8 mouse cellular contexts compared by ENCODE assay signal in the genomic region with DNA sequence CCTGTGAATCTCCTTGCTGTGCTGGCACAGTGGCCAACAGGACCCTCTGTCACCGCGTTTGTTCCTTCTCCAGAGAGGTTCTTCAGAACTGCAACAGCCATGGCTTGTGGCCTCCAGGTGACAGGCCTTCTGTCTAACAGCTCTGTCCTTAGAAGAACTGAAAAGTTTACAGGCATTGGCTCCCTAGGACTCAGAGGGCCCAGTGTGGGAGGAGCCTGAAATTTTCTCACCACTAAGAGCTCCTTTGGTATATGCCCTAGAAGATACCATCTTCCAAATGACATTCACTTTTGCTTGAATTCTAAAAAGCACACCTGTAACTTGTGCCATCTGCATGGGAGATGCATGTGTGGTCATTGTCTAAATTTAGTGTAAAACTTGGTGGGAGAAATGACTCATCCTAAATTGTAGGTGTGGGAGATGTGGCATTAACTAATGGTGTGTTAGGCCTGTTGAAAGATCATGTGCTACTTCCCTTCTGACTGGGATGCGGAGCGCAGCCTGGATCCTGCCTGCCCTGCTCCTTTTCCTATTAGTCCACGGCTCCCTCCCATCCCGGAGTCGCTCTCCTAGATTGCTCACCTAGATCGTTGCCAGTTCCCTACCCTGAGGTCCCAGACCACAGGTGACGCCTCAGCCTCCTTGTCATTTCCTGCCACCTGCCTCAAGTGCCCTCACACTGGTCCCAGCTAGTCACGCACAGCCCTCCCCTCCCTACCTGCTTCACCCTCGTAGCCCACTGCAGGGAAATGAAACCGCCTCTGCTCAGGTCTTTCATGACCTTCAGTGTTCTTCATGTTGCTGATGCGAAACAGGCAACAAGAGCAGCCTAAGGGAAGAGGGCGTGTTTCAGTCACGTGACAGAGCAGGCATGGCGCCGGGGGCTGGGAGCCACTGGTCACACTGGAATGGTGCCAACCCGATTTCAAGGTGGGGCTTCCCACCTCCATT. TPM values are rescaled to one million over a fixed set of nuclear protein-coding genes. Genes with fewer than 3 reads are reported as not detected.
DNase-seq lines count a peak whose midpoint lies in the region; ATAC-seq and TF ChIP-seq lines count a peak whose summit lies in the region.

No protein-coding gene starts in this region.

- no peaks in the 10 kb centered on the region for H3K27me3 ChIP-seq in hindbrain, embryonic 12.5 days
- H3K27me3 ChIP-seq in liver, embryonic 15.5 days = no peaks in the 10 kb centered on the region

- WGBS in hindbrain, embryonic 12.5 days = 77% methylated on average over 18 of the region's 18 CpGs
- 75% methylated on average over 18 of the region's 18 CpGs for WGBS in liver, embryonic 15.5 days (ENCODE audit: insufficient replicate concordance)

- no peaks in the 10 kb centered on the region for H3K9me3 ChIP-seq in hindbrain, embryonic 12.5 days (replicated peaks)
- H3K9me3 ChIP-seq in liver, embryonic 15.5 days (replicated peaks) = no peaks in the 10 kb centered on the region

- intact Hi-C loops in gastrocnemius, adult 2 months (cut with DNase I) = no loop called here
- intact Hi-C loops in gastrocnemius, postnatal 36 days (cut with DNase I) = no loop called here

- DNase-seq in gastrocnemius, adult 2 months = no peak
- no peak for DNase-seq in gastrocnemius, postnatal 36 days
- DNase-seq in spleen, adult 12 weeks (ENCODE audit: low spot score) = peak; percentile 43
- DNase-seq in embryo, embryonic 11 days = no peak
- DNase-seq in ovary, postnatal 10 days (ENCODE audit: low spot score) = no peak

- no peak; the same call in 1 of the 2 replicates for ATAC-seq in hindbrain, embryonic 12.5 days (ENCODE audit: low FRiP score)
- no peak for ATAC-seq in liver, embryonic 15.5 days (ENCODE audit: insufficient read depth)

- TF ChIP-seq CTCF in gastrocnemius, adult 2 months (IDR thresholded peaks at IDR 0.05) = no peak

- H3K4me3 ChIP-seq in gastrocnemius, adult 2 months = peak overlapping the region; percentile 48
- H3K4me3 ChIP-seq in brown adipose tissue, adult 24 weeks (ENCODE audit: insufficient read depth, low read depth, low read length) = no peak overlapping the region
- H3K4me3 ChIP-seq in hindbrain, embryonic 12.5 days = no peak overlapping the region
- H3K4me3 ChIP-seq in liver, embryonic 15.5 days (replicated peaks) = no peak overlapping the region

- H3K9ac ChIP-seq in hindbrain, embryonic 12.5 days = peak overlapping the region; percentile 49; the same call in 1 of the 2 replicates
- peak overlapping the region; percentile 6; the same call in 1 of the 2 replicates for H3K9ac ChIP-seq in liver, embryonic 15.5 days

- H3K36me3 ChIP-seq in hindbrain, embryonic 12.5 days = peaks cover 31% of the 10 kb centered on the region
- H3K36me3 ChIP-seq in liver, embryonic 15.5 days (replicated peaks) = peaks cover 12% of the 10 kb centered on the region; the same call in 1 of the 2 replicates

- peak overlapping the region; percentile 70 for H3K27ac ChIP-seq in gastrocnemius, adult 2 months
- peak overlapping the region; percentile 15; the same call in 1 of the 2 replicates for H3K27ac ChIP-seq in brown adipose tissue, adult 24 weeks (replicated peaks; ENCODE audit: low read depth, low read length)
- H3K27ac ChIP-seq in hindbrain, embryonic 12.5 days = peak overlapping the region; percentile 83
- H3K27ac ChIP-seq in liver, embryonic 15.5 days (replicated peaks) = no peak overlapping the region

- H3K4me1 ChIP-seq in brown adipose tissue, adult 24 weeks (ENCODE audit: control insufficient read depth, insufficient read depth, insufficient read length, low read length) = peaks cover 39% of the 10 kb centered on the region
- H3K4me1 ChIP-seq in hindbrain, embryonic 12.5 days = peaks cover 81% of the 10 kb centered on the region
- peaks cover 60% of the 10 kb centered on the region for H3K4me1 ChIP-seq in liver, embryonic 15.5 days (replicated peaks)

- peak overlapping the region; percentile 35 for H3K4me2 ChIP-seq in hindbrain, embryonic 12.5 days (replicated peaks)
- no peak overlapping the region for H3K4me2 ChIP-seq in liver, embryonic 15.5 days

RNA-seq across cellular contexts. Expression of a gene that starts 20.2 kb away (rescaled TPM):
- total RNA-seq in gastrocnemius, adult 2 months (2021) = under 1 TPM; 0.10 to 0.14 TPM
- total RNA-seq in gastrocnemius, postnatal 36 days (2021) = under 1 TPM; 0.10 to 0.20 TPM
- not detected in 2 replicates for polyA plus RNA-seq in brown adipose tissue, adult 24 weeks (2012; ENCODE audit: insufficient read depth, insufficient read length, missing spikeins)
- polyA plus RNA-seq in hindbrain, embryonic 12.5 days (2016; fragmentation: Nextera tagmentation; extraction: Ambion mirVana) = 0.50 and 0.79 TPM in 2 replicates
- polyA plus RNA-seq in liver, embryonic 15.5 days (2015; fragmentation: Nextera tagmentation; extraction: Ambion mirVana) = not detected in 2 replicates
